Mouse (Mus musculus): ENCODE data around the gene Dlg5. TPM values are rescaled to one million over a fixed set of nuclear protein-coding genes. Genes with fewer than 3 reads are reported as not detected.
A peak's percentile ranks its signal among the peaks of the same experiment; 100 is the strongest.

Dlg5 gene
- polyA plus RNA-seq, 1 experiment from 2014 or later: 18.6 TPM

GRCm38 (mm10) chr14:24144421-24144820 is 101.3 kb downstream of the Dlg5 start:
- Histone ChIP-seq H3K4me1 (peaks cover 7% of the 10 kb centered on the region; the same call in 1 of the 2 replicates), H3K27me3 (no peaks in the 10 kb centered on the region), H3K9ac (no peak overlapping the region), H3K4me2 (no peak overlapping the region), H3K9me3 (replicated peaks) (no peaks in the 10 kb centered on the region), H3K4me3 (replicated peaks) (no peak overlapping the region), H3K27ac (0 out of 2 replicates have a peak overlapping the region, but pooled peaks have one; percentile 30), H3K36me3 (peaks cover 90% of the 10 kb centered on the region)
- 58% methylated on average over 8 of the region's 8 CpGs for WGBS
- ATAC-seq (replicated peaks; ENCODE audit: low FRiP score): 0 out of 2 replicates have a peak, but pooled peaks have one; percentile 50

GRCm38 (mm10) chr14:24142926-24143430 is 102.7 kb downstream of the Dlg5 start:
- Histone ChIP-seq H3K4me2 (no peak overlapping the region), H3K4me1 (peaks cover 7% of the 10 kb centered on the region; the same call in 1 of the 2 replicates), H3K36me3 (peaks cover 90% of the 10 kb centered on the region), H3K9me3 (replicated peaks) (no peaks in the 10 kb centered on the region), H3K27me3 (no peaks in the 10 kb centered on the region), H3K9ac (no peak overlapping the region), H3K4me3 (replicated peaks) (no peak overlapping the region), H3K27ac (no peak overlapping the region)
- WGBS: 69% methylated on average over 3 of the region's 3 CpGs
- ATAC-seq (replicated peaks; ENCODE audit: low FRiP score): 0 out of 2 replicates have a peak, but pooled peaks have one; percentile 43

GRCm38 (mm10) chr14:24141727-24142126 is 104.0 kb downstream of the Dlg5 start:
- WGBS: 76% methylated on average over 3 of the region's 3 CpGs
- ATAC-seq (replicated peaks; ENCODE audit: low FRiP score): no peak
- H3K9ac ChIP-seq: no peak overlapping the region
- no peak overlapping the region for H3K4me2 ChIP-seq
- H3K27me3 ChIP-seq: no peaks in the 10 kb centered on the region
- H3K4me1 ChIP-seq: peaks cover 7% of the 10 kb centered on the region; the same call in 1 of the 2 replicates
- peaks cover 89% of the 10 kb centered on the region for H3K36me3 ChIP-seq
- H3K27ac ChIP-seq: no peak overlapping the region
- no peak overlapping the region for H3K4me3 ChIP-seq (replicated peaks)
- no peaks in the 10 kb centered on the region for H3K9me3 ChIP-seq (replicated peaks)

GRCm38 (mm10) chr14:24140297-24140812 is 105.4 kb downstream of the Dlg5 start:
- H3K36me3 ChIP-seq: peaks cover 89% of the 10 kb centered on the region
- H3K9ac ChIP-seq: no peak overlapping the region
- no peak overlapping the region for H3K27ac ChIP-seq
- H3K4me3 ChIP-seq (replicated peaks): no peak overlapping the region
- no peak overlapping the region for H3K4me2 ChIP-seq
- 79% methylated on average over 8 of the region's 8 CpGs for WGBS
- no peaks in the 10 kb centered on the region for H3K27me3 ChIP-seq
- H3K4me1 ChIP-seq: peaks cover 7% of the 10 kb centered on the region; the same call in 1 of the 2 replicates
- H3K9me3 ChIP-seq (replicated peaks): no peaks in the 10 kb centered on the region
- ATAC-seq (replicated peaks; ENCODE audit: low FRiP score): no peak

GRCm38 (mm10) chr14:24136908-24137307 is 108.8 kb downstream of the Dlg5 start:
- H3K36me3 ChIP-seq: peaks cover 81% of the 10 kb centered on the region
- no peak overlapping the region for H3K27ac ChIP-seq
- 89% methylated on average over 11 of the region's 11 CpGs for WGBS
- no peak overlapping the region for H3K4me2 ChIP-seq
- no peak overlapping the region for H3K4me3 ChIP-seq (replicated peaks)
- peaks cover 4% of the 10 kb centered on the region; the same call in 1 of the 2 replicates for H3K4me1 ChIP-seq
- H3K9me3 ChIP-seq (replicated peaks): no peaks in the 10 kb centered on the region
- no peak for ATAC-seq (replicated peaks; ENCODE audit: low FRiP score)
- H3K27me3 ChIP-seq: no peaks in the 10 kb centered on the region
- no peak overlapping the region for H3K9ac ChIP-seq

- Histone ChIP-seq H3K4me2 (no peak overlapping the region), H3K27me3 (no peaks in the 10 kb centered on the region), H3K4me3 (replicated peaks) (no peak overlapping the region), H3K9me3 (replicated peaks) (no peaks in the 10 kb centered on the region), H3K4me1 (no peaks in the 10 kb centered on the region), H3K9ac (no peak overlapping the region), H3K36me3 (peaks cover 62% of the 10 kb centered on the region), H3K27ac (no peak overlapping the region)
- ATAC-seq (replicated peaks; ENCODE audit: low FRiP score): no peak
- WGBS: 77% methylated on average over 7 of the region's 7 CpGs
Observed at GRCm38 (mm10) chr14:24134623-24135290, 111.0 kb downstream of the Dlg5 start.

GRCm38 (mm10) chr14:24133801-24134200 is 111.9 kb downstream of the Dlg5 start:
- Histone ChIP-seq H3K27me3 (no peaks in the 10 kb centered on the region), H3K36me3 (peaks cover 53% of the 10 kb centered on the region), H3K4me3 (replicated peaks) (no peak overlapping the region), H3K4me1 (no peaks in the 10 kb centered on the region), H3K27ac (no peak overlapping the region), H3K9ac (no peak overlapping the region), H3K4me2 (no peak overlapping the region), H3K9me3 (replicated peaks) (no peaks in the 10 kb centered on the region)
- 91% methylated on average over 8 of the region's 8 CpGs for WGBS
- ATAC-seq (replicated peaks; ENCODE audit: low FRiP score): no peak

GRCm38 (mm10) chr14:24132092-24132491 is 113.6 kb downstream of the Dlg5 start:
- no peak overlapping the region for H3K9ac ChIP-seq
- peaks cover 36% of the 10 kb centered on the region for H3K36me3 ChIP-seq
- H3K4me3 ChIP-seq (replicated peaks): no peak overlapping the region
- WGBS: 31% methylated on average over 4 of the region's 4 CpGs
- no peak overlapping the region for H3K4me2 ChIP-seq
- H3K4me1 ChIP-seq: no peaks in the 10 kb centered on the region
- ATAC-seq (replicated peaks; ENCODE audit: low FRiP score): no peak
- H3K27me3 ChIP-seq: no peaks in the 10 kb centered on the region
- no peak overlapping the region for H3K27ac ChIP-seq
- no peaks in the 10 kb centered on the region for H3K9me3 ChIP-seq (replicated peaks)

- H3K4me2 ChIP-seq: no peak overlapping the region
- no peaks in the 10 kb centered on the region for H3K27me3 ChIP-seq
- H3K4me3 ChIP-seq (replicated peaks): no peak overlapping the region
- no peak overlapping the region for H3K27ac ChIP-seq
- H3K9ac ChIP-seq: no peak overlapping the region
- no peaks in the 10 kb centered on the region for H3K4me1 ChIP-seq
- 81% methylated on average over 2 of the region's 2 CpGs for WGBS
- no peaks in the 10 kb centered on the region for H3K9me3 ChIP-seq (replicated peaks)
- ATAC-seq (replicated peaks; ENCODE audit: low FRiP score): no peak
- H3K36me3 ChIP-seq: no peaks in the 10 kb centered on the region
Observed at GRCm38 (mm10) chr14:24125069-24125468, 120.7 kb downstream of the Dlg5 start.

- no peaks in the 10 kb centered on the region for H3K36me3 ChIP-seq
- no peak overlapping the region for H3K4me3 ChIP-seq (replicated peaks)
- no peak overlapping the region for H3K4me2 ChIP-seq
- H3K9me3 ChIP-seq (replicated peaks): no peaks in the 10 kb centered on the region
- 62% methylated on average over 1 of the region's 1 CpGs for WGBS
- H3K4me1 ChIP-seq: no peaks in the 10 kb centered on the region
- H3K27me3 ChIP-seq: no peaks in the 10 kb centered on the region
- H3K9ac ChIP-seq: no peak overlapping the region
- ATAC-seq (replicated peaks; ENCODE audit: low FRiP score): no peak
- H3K27ac ChIP-seq: no peak overlapping the region
Observed at GRCm38 (mm10) chr14:24124171-24124570, 121.5 kb downstream of the Dlg5 start.

GRCm38 (mm10) chr14:24106734-24107133 is 139.0 kb downstream of the Dlg5 start:
- H3K9me3 ChIP-seq (replicated peaks): no peaks in the 10 kb centered on the region
- H3K4me1 ChIP-seq: no peaks in the 10 kb centered on the region
- H3K4me2 ChIP-seq: no peak overlapping the region
- no peak for ATAC-seq (replicated peaks; ENCODE audit: low FRiP score)
- WGBS: 78% methylated on average over 2 of the region's 2 CpGs
- no peak overlapping the region for H3K4me3 ChIP-seq (replicated peaks)
- no peaks in the 10 kb centered on the region for H3K36me3 ChIP-seq
- no peak overlapping the region for H3K27ac ChIP-seq
- H3K27me3 ChIP-seq: no peaks in the 10 kb centered on the region
- H3K9ac ChIP-seq: no peak overlapping the region

- WGBS: 82% methylated on average over 4 of the region's 4 CpGs
Observed at GRCm38 (mm10) chr14:24098828-24099227, 146.9 kb downstream of the Dlg5 start.

More at GRCm38 (mm10) chr14:24098828-24099227, 146.9 kb downstream of the Dlg5 start:
- Histone ChIP-seq H3K9me3 (replicated peaks) (no peaks in the 10 kb centered on the region), H3K27ac (no peak overlapping the region), H3K4me3 (replicated peaks) (no peak overlapping the region), H3K27me3 (no peaks in the 10 kb centered on the region), H3K9ac (no peak overlapping the region), H3K36me3 (no peaks in the 10 kb centered on the region), H3K4me2 (no peak overlapping the region), H3K4me1 (no peaks in the 10 kb centered on the region)
- no peak for ATAC-seq (replicated peaks; ENCODE audit: low FRiP score)

Measured in kidney, embryonic 15.5 days (tissue).